Mouse (Mus musculus) MEL (cell line): ENCODE measurements around the gene Dennd1b. TPM values are rescaled to one million over a fixed set of nuclear protein-coding genes. Genes with fewer than 3 reads are reported as not detected.

Experiments used
- DNase-seq: peaks from one replicate; pipeline ENCODE4 v3.0.0; 2011; ENCODE audit warnings: low read depth, low spot score
- H3K27ac ChIP-seq: 2 replicates; pipeline ENCODE4 v1.5.1; 2012; ENCODE audit warnings: low read depth, mild to moderate bottlenecking, control low read depth, low read length, moderate library complexity; ENCODE audit not compliant: control insufficient read depth
- H3K27me3 ChIP-seq, 2 experiments: fragments of 150-350 bp in 1 of 2; sonication (generic) in 1 of 2; 2 replicates each; pipeline ENCODE4 v1.6.1; 2012; ENCODE audit warnings: low read length in 2 of 2, mild to moderate bottlenecking in 2 of 2, improper control_type of control experiment in 1 of 2, moderate library complexity in 1 of 2; ENCODE audit not compliant: insufficient read depth in 2 of 2, control insufficient read depth in 1 of 2
- H3K36me3 ChIP-seq, 2 experiments: 2 replicates each; pipeline ENCODE4 v1.6.1; 2012 to 2014; ENCODE audit warnings: low read length in 2 of 2, improper control_type of control experiment in 1 of 2, inconsistent platforms in 1 of 2, mild to moderate bottlenecking in 1 of 2; ENCODE audit not compliant: insufficient read depth in 2 of 2, control insufficient read depth in 1 of 2
- H3K4me1 ChIP-seq, 2 experiments: fragments of 150-350 bp in 1 of 2; sonication (generic) in 1 of 2; 2 replicates each; pipeline ENCODE4 v1.6.1; 2012; ENCODE audit warnings: low read length in 2 of 2, improper control_type of control experiment in 1 of 2, mild to moderate bottlenecking in 1 of 2; ENCODE audit not compliant: insufficient read depth in 2 of 2, control insufficient read depth in 1 of 2
- H3K4me3 ChIP-seq, 2 experiments: fragments of 150-350 bp in 1 of 2; sonication (generic) in 1 of 2; 2 replicates each; pipeline ENCODE4 v1.5.1; 2012; ENCODE audit warnings: low read depth in 2 of 2, low read length in 2 of 2, mild to moderate bottlenecking in 2 of 2, moderate library complexity in 2 of 2, control low read depth in 1 of 2, improper control_type of control experiment in 1 of 2; ENCODE audit not compliant: control insufficient read depth in 1 of 2, insufficient read depth in 1 of 2
- H3K79me2 ChIP-seq: 2 replicates; pipeline ENCODE4 v1.6.1; 2012; ENCODE audit warnings: mild to moderate bottlenecking, low read length, moderate library complexity; ENCODE audit not compliant: control insufficient read depth, poor library complexity, insufficient read depth
- H3K9ac ChIP-seq: 2 replicates; pipeline ENCODE4 v1.6.1; 2012; ENCODE audit warnings: low read depth, mild to moderate bottlenecking, control low read depth, low read length, moderate library complexity; ENCODE audit not compliant: control insufficient read depth, poor library complexity, severe bottlenecking
- H3K9me3 ChIP-seq: fragments of 150-350 bp; sonication (generic); replicated peaks from 2 replicates; pipeline ENCODE4 v1.6.1; 2012; ENCODE audit warnings: mild to moderate bottlenecking, low read length, improper control_type of control experiment, moderate library complexity; ENCODE audit not compliant: insufficient read depth
- CHD2 ChIP-seq: IDR thresholded peaks from 2 replicates; pipeline ENCODE4 v1.6.1; 2011; ENCODE audit warnings: low read length, improper control_type of control experiment
- E2F4 ChIP-seq: IDR thresholded peaks from 2 replicates; pipeline ENCODE4 v1.6.1; 2011; ENCODE audit warnings: low read depth, low read length, improper control_type of control experiment, borderline replicate concordance
- GABPA ChIP-seq: IDR thresholded peaks from 2 replicates; pipeline ENCODE4 v1.6.1; 2012; ENCODE audit warnings: low read depth, mild to moderate bottlenecking, inconsistent platforms, low read length, improper control_type of control experiment, moderate library complexity
- MAFK ChIP-seq: IDR thresholded peaks from 2 replicates; pipeline ENCODE4 v1.6.1; 2011; ENCODE audit warnings: low read depth, mild to moderate bottlenecking, low read length, improper control_type of control experiment, borderline replicate concordance
- MYB ChIP-seq: IDR thresholded peaks from 2 replicates; pipeline ENCODE4 v1.6.1; 2011; ENCODE audit warnings: mild to moderate bottlenecking, low read depth, low read length, improper control_type of control experiment
- MYC ChIP-seq: IDR thresholded peaks from 2 replicates; pipeline ENCODE4 v1.6.1; 2011; ENCODE audit warnings: low read depth, mild to moderate bottlenecking, low read length, improper control_type of control experiment, moderate library complexity
- NRF1 ChIP-seq: IDR thresholded peaks from 2 replicates; pipeline ENCODE4 v1.6.1; 2014; ENCODE audit warnings: low read depth, mild to moderate bottlenecking, inconsistent platforms, low read length, improper control_type of control experiment, moderate library complexity; ENCODE audit not compliant: poor library complexity, insufficient read depth, severe bottlenecking
- POLR2AphosphoS2 ChIP-seq: IDR thresholded peaks from 2 replicates; pipeline ENCODE4 v1.6.1; 2011; ENCODE audit warnings: low read length, improper control_type of control experiment
- RAD21 ChIP-seq: IDR thresholded peaks from 2 replicates; pipeline ENCODE4 v1.6.1; 2011; ENCODE audit warnings: mild to moderate bottlenecking, low read depth, low read length, improper control_type of control experiment
- RCOR1 ChIP-seq: IDR thresholded peaks from 2 replicates; pipeline ENCODE4 v1.6.1; 2012; ENCODE audit warnings: low read depth, mild to moderate bottlenecking, inconsistent platforms, low read length, improper control_type of control experiment
- TAL1 ChIP-seq: IDR thresholded peaks from 2 replicates; pipeline ENCODE4 v1.6.1; 2012; ENCODE audit warnings: mild to moderate bottlenecking, inconsistent platforms, low read length, moderate library complexity, mixed read lengths
- TCF12 ChIP-seq: IDR thresholded peaks from 2 replicates; pipeline ENCODE4 v1.6.1; 2014; ENCODE audit warnings: low read depth, mild to moderate bottlenecking, inconsistent platforms, low read length, improper control_type of control experiment, moderate library complexity
- USF2 ChIP-seq, 2 experiments: IDR thresholded peaks; 2 replicates each; pipeline ENCODE4 v1.6.1; 2011 to 2012; ENCODE audit warnings: improper control_type of control experiment in 2 of 2, low read length in 2 of 2, borderline replicate concordance in 1 of 2, inconsistent platforms in 1 of 2, low read depth in 1 of 2, mild to moderate bottlenecking in 1 of 2; ENCODE audit not compliant: insufficient read depth in 1 of 2
- ZC3H11A ChIP-seq: IDR thresholded peaks from 2 replicates; pipeline ENCODE4 v1.6.1; 2012; ENCODE audit warnings: low read depth, mild to moderate bottlenecking, inconsistent platforms, low read length, improper control_type of control experiment
- ZMIZ1 ChIP-seq: IDR thresholded peaks from 2 replicates; pipeline ENCODE4 v1.6.1; 2012; ENCODE audit warnings: low read depth, mild to moderate bottlenecking, inconsistent platforms, low read length, improper control_type of control experiment, moderate library complexity
- ZNF384 ChIP-seq: IDR thresholded peaks from 2 replicates; pipeline ENCODE4 v1.6.1; 2012; ENCODE audit warnings: low read depth, mild to moderate bottlenecking, inconsistent platforms, low read length, improper control_type of control experiment
- polyA plus RNA-seq, 2 experiments: library from polyadenylated mRNA; stranded (reverse) in 1 of 2; unstranded in 1 of 2; fragments of >175 nt in 1 of 2; fragments of >200 nt in 1 of 2; gene quantifications; 2 replicates each; pipeline versions ENCODE4 v1.2.1 to v1.2.4; 2012; ENCODE audit warnings: low replicate concordance in 2 of 2, low read depth in 1 of 2; ENCODE audit not compliant: insufficient read length in 2 of 2, insufficient read depth in 1 of 2, missing spikeins in 1 of 2
- total RNA-seq: library from RNA; depleted of rRNA; stranded (reverse); fragments of 300-350 nt; gene quantifications from 2 replicates; pipeline ENCODE4 v1.2.3, GENCODE M21; 2012

Dennd1b gene
- total and polyA plus RNA-seq, 3 experiments: 3.9 to 4.1 TPM; not detected in 1

GRCm38 (mm10) chr1:138955455-138955854, 7.8 kb upstream of the Dennd1b start:
- Histone ChIP-seq H3K4me3 (no peak overlapping the region), H3K27me3 (no peaks in the 10 kb centered on the region), H3K9ac (no peak overlapping the region), H3K9me3 (no peaks in the 10 kb centered on the region), H3K36me3 (peaks cover 0 to 2% of the 10 kb centered on the region in 2 experiments; a peak in 2 of 4 replicates), H3K4me1 (no peaks in the 10 kb centered on the region; a peak in 1 of 4 replicates), H3K79me2 (no peaks in the 10 kb centered on the region), H3K27ac (no peak overlapping the region)
- TF ChIP-seq POLR2AphosphoS2 (no peak), MYC (no peak), ZC3H11A (no peak), TCF12 (no peak), ZMIZ1 (no peak), ZNF384 (no peak), CHD2 (no peak)
- DNase-seq: peak; percentile 39

- no peak for DNase-seq
- Histone ChIP-seq H3K36me3 (peaks cover 0 to 3% of the 10 kb centered on the region in 2 experiments; a peak in 2 of 4 replicates), H3K4me1 (peaks cover 0 to 3% of the 10 kb centered on the region in 2 experiments; a peak in 2 of 4 replicates), H3K27ac (no peak overlapping the region), H3K9me3 (no peaks in the 10 kb centered on the region), H3K27me3 (no peaks in the 10 kb centered on the region), H3K4me3 (no peak overlapping the region), H3K79me2 (no peaks in the 10 kb centered on the region), H3K9ac (no peak overlapping the region)
- no peak for TF ChIP-seq MYB
- TF ChIP-seq USF2 (IDR thresholded peaks at IDR 0.05; ENCODE audit: borderline replicate concordance in 1 of 2, insufficient read depth in 1 of 2, low read depth in 1 of 2, low read length in 2 of 2): no peak
- TF ChIP-seq RAD21: no peak
These were observed 6.7 kb upstream of the Dennd1b start for GRCm38 (mm10) chr1:138956511-138956910.

GRCm38 (mm10) chr1:138957111-138957510, 6.1 kb upstream of the Dennd1b start:
- DNase-seq: no peak
- Histone ChIP-seq H3K79me2 (no peaks in the 10 kb centered on the region), H3K36me3 (peaks cover 0 to 3% of the 10 kb centered on the region in 2 experiments; a peak in 2 of 4 replicates), H3K9me3 (no peaks in the 10 kb centered on the region), H3K27me3 (no peaks in the 10 kb centered on the region), H3K4me1 (peaks cover 0 to 3% of the 10 kb centered on the region in 2 experiments; a peak in 2 of 4 replicates), H3K9ac (no peak overlapping the region), H3K4me3 (no peak overlapping the region), H3K27ac (no peak overlapping the region)
- no peak for TF ChIP-seq NRF1
- TF ChIP-seq GABPA: no peak
- no peak for TF ChIP-seq POLR2AphosphoS2
- TF ChIP-seq ZNF384: no peak
- no peak for TF ChIP-seq TAL1
- no peak for TF ChIP-seq MAFK
- no peak for TF ChIP-seq E2F4
- TF ChIP-seq TCF12: no peak
- TF ChIP-seq MYC: no peak
- TF ChIP-seq RCOR1: no peak
